Mouse (Mus musculus) testis, adult 2 months (tissue): ENCODE data around the gene Zfp628.

ENCODE experiments used
- CTCF ChIP-seq: fragments of 200-500 bp; IDR thresholded peaks from 2 replicates; pipeline ENCODE4 v1.5.1; 2012; ENCODE audit warnings: low read depth, mild to moderate bottlenecking, inconsistent platforms, low read length, moderate library complexity; ENCODE audit not compliant: control insufficient read depth, insufficient read depth, insufficient replicate concordance
- POLR2A ChIP-seq: fragments of 200-500 bp; IDR thresholded peaks from 2 replicates; pipeline ENCODE4 v1.6.1; 2012; ENCODE audit warnings: low read depth, mild to moderate bottlenecking, inconsistent platforms, low read length, moderate library complexity; ENCODE audit not compliant: control insufficient read depth

GRCm38 (mm10) chr7:4947855-4948254 is 32.8 kb downstream of the Zfp628 start:
- TF ChIP-seq CTCF (no peak), POLR2A (no peak)
